Mouse (Mus musculus): ENCODE data around the gene Gm9507.
"Not testable (repeated sequence)": the region's sequence is repeated elsewhere in the genome, so short reads cannot be mapped to it uniquely, and the experiment has no call there.

Gm9507 gene

GRCm38 (mm10) chr10:77811743-77812142 lies at the start of gene Gm9507:
TSS of gene Gm9507 (minus strand) at chr10:77811843.
- DNase-seq (ENCODE audit: low spot score in 2 of 2), result no peak

- no peak for DNase-seq (ENCODE audit: low spot score in 2 of 2)
Measured at GRCm38 (mm10) chr10:77852559-77852958, 40.9 kb upstream of the Gm9507 start, which contains the start of gene Gm10318. TSS of gene Gm10318 (plus strand) at chr10:77852859.

- DNase-seq (ENCODE audit: low spot score in 2 of 2), result no peak
Measured at GRCm38 (mm10) chr10:77847538-77847937, 35.9 kb upstream of the Gm9507 start.

- DNase-seq (ENCODE audit: low spot score in 2 of 2), result no peak
Measured at GRCm38 (mm10) chr10:77846961-77847360, 35.3 kb upstream of the Gm9507 start.

GRCm38 (mm10) chr10:77846503-77846902 lies 34.9 kb upstream of the Gm9507 start, which contains the start of gene Gm36176:
TSS of gene Gm36176 (plus strand) at chr10:77846803.
- no peak for DNase-seq (ENCODE audit: low spot score in 2 of 2)

GRCm38 (mm10) chr10:77839006-77839405 lies 27.4 kb upstream of the Gm9507 start:
- DNase-seq (ENCODE audit: low spot score in 2 of 2), result no peak

- no peak for DNase-seq (ENCODE audit: low spot score in 2 of 2)
Measured at GRCm38 (mm10) chr10:77835647-77836046, 24.0 kb upstream of the Gm9507 start, which contains the start of gene Krtap10-10. TSS of gene Krtap10-10 (plus strand) at chr10:77835947.

- no peak for DNase-seq (ENCODE audit: low spot score in 2 of 2)
Measured at GRCm38 (mm10) chr10:77826951-77827350, 15.3 kb upstream of the Gm9507 start, which contains the start of gene Krtap10-4. TSS of gene Krtap10-4 (minus strand) at chr10:77827095.

- DNase-seq (ENCODE audit: low spot score in 2 of 2), result no peak
Measured at GRCm38 (mm10) chr10:77819203-77819602, 7.6 kb upstream of the Gm9507 start.

- DNase-seq (ENCODE audit: low spot score in 2 of 2), result no peak
Measured at GRCm38 (mm10) chr10:77818523-77818922, 6.9 kb upstream of the Gm9507 start.

- DNase-seq (ENCODE audit: low spot score in 2 of 2), result peak; percentile 14 to 50
Measured at GRCm38 (mm10) chr10:77815514-77815913, 3.9 kb upstream of the Gm9507 start.

- DNase-seq (ENCODE audit: low spot score in 2 of 2), result no peak
Measured at GRCm38 (mm10) chr10:77814382-77814781, 2.7 kb upstream of the Gm9507 start, which contains the start of gene Gm2696. TSS of gene Gm2696 (plus strand) at chr10:77814682.

- DNase-seq (ENCODE audit: low spot score in 2 of 2), result no peak
Measured at GRCm38 (mm10) chr10:77804095-77804494, 7.5 kb downstream of the Gm9507 start.

GRCm38 (mm10) chr10:77798921-77799508 lies 12.6 kb downstream of the Gm9507 start, which contains the start of gene Gm19668:
TSS of gene Gm19668 (minus strand) at chr10:77799133.
- DNase-seq (ENCODE audit: low spot score in 2 of 2), result no peak

- DNase-seq (ENCODE audit: low spot score in 2 of 2), result not testable (repeated sequence)
Measured at GRCm38 (mm10) chr10:77798164-77798920, 13.3 kb downstream of the Gm9507 start.

GRCm38 (mm10) chr10:77797677-77798076 lies 14.0 kb downstream of the Gm9507 start:
- no peak for DNase-seq (ENCODE audit: low spot score in 2 of 2)

- no peak for DNase-seq (ENCODE audit: low spot score in 2 of 2)
Measured at GRCm38 (mm10) chr10:77794976-77795375, 16.7 kb downstream of the Gm9507 start, which contains the start of gene Gm9639. TSS of gene Gm9639 (minus strand) at chr10:77795076.

- DNase-seq (ENCODE audit: low spot score in 2 of 2), result no peak
Measured at GRCm38 (mm10) chr10:77788621-77789020, 23.0 kb downstream of the Gm9507 start.

GRCm38 (mm10) chr10:77787876-77788275 lies 23.8 kb downstream of the Gm9507 start, which contains the start of gene Gm7137:
TSS of gene Gm7137 (minus strand) at chr10:77788200.
- not testable (repeated sequence) for DNase-seq (ENCODE audit: low spot score in 2 of 2)

GRCm38 (mm10) chr10:77783396-77783795 lies 28.2 kb downstream of the Gm9507 start:
- not testable (repeated sequence) for DNase-seq (ENCODE audit: low spot score in 2 of 2)

- not testable (repeated sequence) for DNase-seq (ENCODE audit: low spot score in 2 of 2)
Measured at GRCm38 (mm10) chr10:77782442-77782841, 29.2 kb downstream of the Gm9507 start, which contains the start of gene Gm3250. TSS of gene Gm3250 (minus strand) at chr10:77782542.

- DNase-seq (ENCODE audit: low spot score in 2 of 2), result not testable (repeated sequence)
Measured at GRCm38 (mm10) chr10:77776844-77777243, 34.8 kb downstream of the Gm9507 start, which contains the start of gene Gm7138. TSS of gene Gm7138 (minus strand) at chr10:77776944.

Measured in spleen, postnatal 10 days (tissue).